Mouse (Mus musculus) C2C12 (cell line): ENCODE results near the gene Tfcp2l1. TPM values are rescaled to one million over a fixed set of nuclear protein-coding genes. Genes with fewer than 3 reads are reported as not detected.

ENCODE experiments used
- H3K27me3 ChIP-seq: one replicate; pipeline ENCODE4 v1.6.1; 2011; ENCODE audit not compliant: control insufficient read depth, insufficient read depth, insufficient read length
- H3K36me3 ChIP-seq: one replicate; pipeline ENCODE4 v1.6.1; 2011; ENCODE audit not compliant: control insufficient read depth, insufficient read depth
- H3K4me3 ChIP-seq: one replicate; pipeline ENCODE4 v1.5.1; 2011; ENCODE audit warnings: mild to moderate bottlenecking, control low read depth; ENCODE audit not compliant: poor library complexity, insufficient read depth, severe bottlenecking
- H3K79me2 ChIP-seq: one replicate; pipeline ENCODE4 v1.6.1; 2011; ENCODE audit not compliant: control insufficient read depth, insufficient read depth
- H3K79me3 ChIP-seq: one replicate; pipeline ENCODE4 v1.6.1; 2011; ENCODE audit warnings: low read depth, control low read depth
- H3ac ChIP-seq: one replicate; pipeline ENCODE3; 2011; ENCODE audit warnings: low read depth; ENCODE audit not compliant: control insufficient read depth, insufficient read length
- CEBPB ChIP-seq: IDR thresholded peaks from one replicate; pipeline ENCODE4 v1.6.1; 2011; ENCODE audit warnings: low read depth, mild to moderate bottlenecking, control low read depth, moderate library complexity
- CTCF ChIP-seq: IDR thresholded peaks from one replicate; pipeline ENCODE4 v1.5.1; 2011; ENCODE audit not compliant: control insufficient read depth, insufficient read depth, insufficient read length
- FOSL1 ChIP-seq: IDR thresholded peaks from one replicate; pipeline ENCODE4 v1.8.0; 2011; ENCODE audit warnings: mild to moderate bottlenecking, low read length; ENCODE audit not compliant: poor library complexity, insufficient read depth, severe bottlenecking
- MAX ChIP-seq: IDR thresholded peaks from one replicate; pipeline ENCODE4 v1.6.1; 2011; ENCODE audit warnings: mild to moderate bottlenecking, control low read depth
- MYOD1 ChIP-seq: IDR thresholded peaks from one replicate; pipeline ENCODE4 v1.6.1; 2011; ENCODE audit warnings: low read depth; ENCODE audit not compliant: control insufficient read depth, insufficient read length
- MYOG ChIP-seq: IDR thresholded peaks from one replicate; pipeline ENCODE4 v1.6.1; 2011; ENCODE audit not compliant: control insufficient read depth, insufficient read length; ENCODE audit errors: extremely low read depth
- USF1 ChIP-seq: IDR thresholded peaks from one replicate; pipeline ENCODE4 v1.6.1; 2011; ENCODE audit warnings: low read depth, mild to moderate bottlenecking, control low read depth, moderate library complexity
- polyA plus RNA-seq: library from polyadenylated mRNA; unstranded; fragments of >200 nt; fragmentation: generic; extraction: Trizol; gene quantifications from one replicate; pipeline ENCODE4 v1.2.1, GENCODE M21; 2012; ENCODE audit warnings: missing spikeins

The Tfcp2l1 gene
- polyA plus RNA-seq, 1 experiment, result 0.09 TPM

DNA sequence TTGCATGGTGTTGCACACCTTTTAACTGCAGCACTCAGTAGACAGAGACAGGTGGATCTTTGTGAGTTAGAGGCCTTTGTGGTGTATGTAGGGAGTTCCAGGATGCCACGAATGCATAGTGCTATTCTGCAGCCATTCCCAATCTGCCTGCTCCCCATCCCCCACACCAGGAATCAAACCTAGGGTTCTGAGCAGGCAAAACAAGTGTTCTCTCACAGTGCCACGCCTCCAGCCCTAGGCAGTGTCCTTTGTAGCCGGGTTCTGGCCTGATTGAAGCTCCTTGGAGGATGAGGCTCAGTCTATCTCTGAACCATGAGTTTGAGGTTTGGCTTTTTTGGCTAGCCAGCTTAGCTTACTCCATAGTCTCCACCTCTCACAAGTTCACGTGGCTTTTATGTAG, 18.0 kb downstream of the Tfcp2l1 start:
- Histone ChIP-seq H3K36me3 (no peaks in the 10 kb centered on the region), H3ac (no peak overlapping the region), H3K79me2 (no peaks in the 10 kb centered on the region), H3K27me3 (no peaks in the 10 kb centered on the region), H3K79me3 (no peaks in the 10 kb centered on the region), H3K4me3 (no peak overlapping the region)
- TF ChIP-seq CTCF, result no peak
- TF ChIP-seq USF1, result no peak
- no peak for TF ChIP-seq MYOD1
- no peak for TF ChIP-seq MAX
- no peak for TF ChIP-seq MYOG
- TF ChIP-seq FOSL1, result no peak
- TF ChIP-seq CEBPB, result no peak

DNA sequence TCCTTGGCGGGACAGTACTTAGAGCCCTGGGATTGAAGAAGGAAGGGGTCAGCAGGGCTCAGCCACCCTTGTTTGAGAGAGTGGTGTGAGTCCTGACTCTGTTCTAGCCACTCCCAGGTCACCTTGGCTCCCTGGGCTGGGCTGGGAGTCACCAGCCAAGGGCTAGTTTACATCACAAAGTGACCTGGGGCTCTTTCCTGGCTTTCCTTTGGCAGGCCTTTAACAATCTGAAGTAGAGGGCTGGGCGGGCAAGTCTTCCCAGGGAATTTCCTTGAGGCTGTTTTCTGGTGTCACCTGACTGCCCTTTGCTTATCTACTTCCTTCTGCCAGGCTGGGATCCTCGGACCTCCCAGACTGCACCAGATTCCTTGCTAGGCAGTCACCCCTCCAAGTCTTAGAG, 20.3 kb downstream of the Tfcp2l1 start:
- Histone ChIP-seq H3K79me2 (no peaks in the 10 kb centered on the region), H3K4me3 (no peak overlapping the region), H3K27me3 (no peaks in the 10 kb centered on the region), H3K36me3 (no peaks in the 10 kb centered on the region), H3ac (no peak overlapping the region), H3K79me3 (no peaks in the 10 kb centered on the region)
- TF ChIP-seq MYOG (no peak), CTCF (no peak), USF1 (no peak)

- H3K79me2 ChIP-seq, result no peaks in the 10 kb centered on the region
- H3K27me3 ChIP-seq, result no peaks in the 10 kb centered on the region
- no peaks in the 10 kb centered on the region for H3K79me3 ChIP-seq
- no peak overlapping the region for H3K4me3 ChIP-seq
- H3ac ChIP-seq, result no peak overlapping the region
- no peaks in the 10 kb centered on the region for H3K36me3 ChIP-seq
- TF ChIP-seq CTCF (no peak), MYOG (no peak), MYOD1 (no peak), FOSL1 (no peak), CEBPB (no peak), USF1 (no peak), MAX (no peak)
These were observed 22.4 kb downstream of the Tfcp2l1 start for GRCm38 (mm10) chr1:118649933-118650770.

- Histone ChIP-seq H3K4me3 (no peak overlapping the region), H3K27me3 (no peaks in the 10 kb centered on the region), H3ac (no peak overlapping the region), H3K36me3 (no peaks in the 10 kb centered on the region), H3K79me2 (no peaks in the 10 kb centered on the region), H3K79me3 (no peaks in the 10 kb centered on the region)
- TF ChIP-seq MAX (no peak), USF1 (no peak), FOSL1 (no peak), CEBPB (no peak), CTCF (no peak), MYOD1 (no peak), MYOG (no peak)
These were observed 23.0 kb downstream of the Tfcp2l1 start for GRCm38 (mm10) chr1:118650771-118651080.

- Histone ChIP-seq H3K79me3 (no peaks in the 10 kb centered on the region), H3K79me2 (no peaks in the 10 kb centered on the region), H3K36me3 (no peaks in the 10 kb centered on the region), H3K27me3 (no peaks in the 10 kb centered on the region), H3K4me3 (no peak overlapping the region), H3ac (no peak overlapping the region)
- TF ChIP-seq FOSL1 (no peak), CEBPB (no peak), MYOD1 (no peak), CTCF (no peak), USF1 (no peak), MYOG (no peak), MAX (no peak)
These were observed 31.0 kb downstream of the Tfcp2l1 start for GRCm38 (mm10) chr1:118658716-118659115.

DNA sequence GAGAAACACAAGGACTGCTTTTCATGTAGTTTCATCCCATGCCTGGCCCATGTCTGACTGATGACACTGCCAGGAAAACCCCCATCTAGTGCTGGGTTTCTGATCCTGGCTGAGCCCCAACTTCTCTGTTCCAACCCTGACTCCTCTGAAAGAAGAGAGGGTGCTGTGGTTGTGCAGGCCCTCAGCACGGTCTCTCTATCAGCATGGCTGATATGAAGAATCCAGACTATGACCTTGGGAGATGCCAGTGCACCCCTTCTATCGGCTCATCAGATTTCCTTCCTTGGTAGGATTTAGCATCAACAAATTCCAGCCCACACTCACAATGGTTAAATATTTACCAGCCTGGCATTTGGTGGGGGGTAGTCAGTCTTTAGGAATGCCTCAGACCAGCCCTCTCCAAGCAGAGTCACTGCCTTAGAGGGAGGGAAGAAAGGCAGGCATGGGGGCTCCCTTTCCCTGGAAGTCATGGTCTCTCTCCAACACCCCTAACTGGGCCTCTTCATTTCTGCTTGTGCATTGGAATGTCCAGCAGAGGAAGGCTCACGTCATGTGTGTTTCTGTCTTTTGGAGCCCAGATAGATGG, 33.2 kb downstream of the Tfcp2l1 start:
- no peaks in the 10 kb centered on the region for H3K79me3 ChIP-seq
- no peak overlapping the region for H3K4me3 ChIP-seq
- H3K27me3 ChIP-seq, result no peaks in the 10 kb centered on the region
- H3ac ChIP-seq, result no peak overlapping the region
- no peaks in the 10 kb centered on the region for H3K36me3 ChIP-seq
- TF ChIP-seq CTCF, result no peak
- TF ChIP-seq FOSL1, result no peak
- TF ChIP-seq CEBPB, result no peak
- no peak for TF ChIP-seq USF1
- TF ChIP-seq MAX, result no peak
- TF ChIP-seq MYOG, result no peak
- TF ChIP-seq MYOD1, result no peak
- no peaks in the 10 kb centered on the region for H3K79me2 ChIP-seq
